Mouse (Mus musculus) stomach, embryonic 14.5 days (tissue): ENCODE data around the gene Bach2. TPM values are rescaled to one million over a fixed set of nuclear protein-coding genes. Genes with fewer than 3 reads are reported as not detected.
A peak's percentile ranks its signal among the peaks of the same experiment; 100 is the strongest.

Source experiments
- ATAC-seq: fragments of 200-750 bp; cut with Nextera tagmentation; 2 replicates; pipeline ENCODE4 v1.8.0; 2017; ENCODE audit warnings: low read depth, moderate TSS enrichment; ENCODE audit not compliant: insufficient number of reproducible peaks, insufficient read depth, low FRiP score
- H3K27ac ChIP-seq: fragments of 300-500 bp; sonication (generic); 2 replicates; pipeline ENCODE4 v1.5.1; 2014; ENCODE audit warnings: mild to moderate bottlenecking, low read length, moderate library complexity, mixed read lengths
- H3K27me3 ChIP-seq: fragments of 300-500 bp; sonication (generic); 2 replicates; pipeline ENCODE4 v1.6.1; 2014; ENCODE audit warnings: low read length, control low read depth, mixed read lengths; ENCODE audit not compliant: control insufficient read depth, insufficient read depth
- H3K36me3 ChIP-seq: fragments of 300-500 bp; sonication (generic); 2 replicates; pipeline ENCODE4 v1.6.1; 2014; ENCODE audit warnings: mild to moderate bottlenecking, control low read depth, low read length, moderate library complexity, mixed read lengths; ENCODE audit not compliant: control insufficient read depth, insufficient read depth
- H3K4me1 ChIP-seq: fragments of 300-500 bp; sonication (generic); 2 replicates; pipeline ENCODE4 v1.6.1; 2014; ENCODE audit warnings: low read length, control low read depth, mixed read lengths; ENCODE audit not compliant: control insufficient read depth, insufficient read depth
- H3K4me2 ChIP-seq: fragments of 300-500 bp; sonication (generic); replicated peaks from 2 replicates; pipeline ENCODE4 v1.6.1; 2014; ENCODE audit warnings: low read depth, low read length, control low read depth
- H3K4me3 ChIP-seq: fragments of 300-500 bp; sonication (generic); 2 replicates; pipeline ENCODE4 v1.5.1; 2014; ENCODE audit warnings: low read depth, low read length, control low read depth
- H3K9ac ChIP-seq: fragments of 300-500 bp; sonication (generic); replicated peaks from 2 replicates; pipeline ENCODE4 v1.6.1; 2014; ENCODE audit warnings: low read depth, mild to moderate bottlenecking, control low read depth, low read length, moderate library complexity, mixed read lengths
- H3K9me3 ChIP-seq: fragments of 300-500 bp; sonication (generic); 2 replicates; pipeline ENCODE4 v1.6.1; 2016; ENCODE audit warnings: low read depth, low read length, control low read depth; ENCODE audit not compliant: control insufficient read depth
- WGBS: fragments of 180-500 bp; shearing (Covaris S2); extraction: QIAGEN DNeasy Blood & Tissue Kit; methylation state at CpG from one replicate; pipeline ENCODE4 v1.1.7; 2014; 5-methylcytosine and 5-hydroxymethylcytosine counted together
- polyA plus RNA-seq: library from polyadenylated mRNA; unstranded; fragments of >200 nt; fragmentation: Nextera tagmentation; extraction: Ambion mirVana; gene quantifications from 2 replicates; pipeline ENCODE4 v1.2.1, GENCODE M21; 2014

Gene Bach2
- polyA plus RNA-seq, 1 experiment from 2014 or later, result 8.4 TPM

DNA sequence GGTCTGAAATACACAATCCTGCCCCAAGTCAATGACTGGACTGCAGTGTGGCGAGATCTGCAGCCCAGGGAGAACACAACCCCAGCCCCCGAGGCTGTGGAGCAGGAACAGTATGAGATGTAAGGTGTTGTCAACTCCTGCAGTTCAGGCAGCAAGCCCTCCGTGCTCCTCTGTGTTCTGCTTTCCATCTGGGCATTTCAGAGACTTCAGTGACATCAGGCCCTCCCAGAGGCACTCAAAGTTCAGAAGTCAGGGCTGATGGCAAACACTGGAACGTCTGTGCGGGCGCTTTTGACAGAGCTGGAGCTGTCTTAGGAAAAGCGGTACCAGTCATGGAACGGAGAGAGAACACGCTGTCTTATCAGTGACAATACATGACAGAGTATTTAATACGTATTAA, 4.9 kb downstream of the Bach2 start:
- Histone ChIP-seq H3K4me3 (no peak overlapping the region), H3K27ac (no peak overlapping the region)
- 22% methylated on average over 10 of the region's 10 CpGs for WGBS

DNA sequence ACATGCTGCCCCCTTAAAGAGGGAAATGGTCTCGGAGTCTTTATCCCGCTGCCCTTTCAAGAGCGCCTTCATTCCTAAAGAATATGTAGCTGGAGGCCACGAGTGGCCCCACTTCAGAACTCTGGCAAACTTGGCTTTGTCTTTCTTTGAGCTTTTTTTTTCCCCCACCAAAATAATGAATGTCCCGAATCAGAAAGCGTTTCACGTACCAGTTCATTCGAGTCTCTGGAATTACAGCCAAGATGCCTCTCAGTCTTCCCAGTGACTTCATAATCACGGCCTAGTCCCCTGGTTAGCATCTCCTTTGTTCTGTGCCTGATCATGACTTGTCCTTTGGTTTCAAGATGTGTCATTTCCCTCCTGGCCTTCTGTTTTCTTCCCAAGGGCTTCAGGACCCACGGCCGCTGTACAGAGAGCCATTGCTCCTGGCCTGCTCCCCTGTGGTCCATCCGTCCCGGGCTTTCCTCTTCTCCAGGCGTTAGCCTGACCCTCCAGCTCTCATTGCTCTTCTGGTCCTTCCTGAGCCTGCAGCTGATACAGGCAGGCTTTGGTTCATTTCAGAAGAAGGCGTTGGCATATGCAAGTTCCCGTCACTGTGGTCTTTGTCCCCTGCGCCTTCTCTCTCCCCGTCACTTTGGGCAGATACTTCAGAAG, 5.6 kb downstream of the Bach2 start:
- Histone ChIP-seq H3K9me3 (no peaks in the 10 kb centered on the region), H3K9ac (no peak overlapping the region), H3K36me3 (no peaks in the 10 kb centered on the region), H3K4me3 (no peak overlapping the region), H3K4me2 (no peak overlapping the region), H3K27ac (no peak overlapping the region), H3K4me1 (peaks cover 30% of the 10 kb centered on the region), H3K27me3 (no peaks in the 10 kb centered on the region; the same call in 1 of the 2 replicates)
- no peak for ATAC-seq
- WGBS, result 58% methylated on average over 18 of the region's 18 CpGs

More for the DNA sequence above, 4.9 kb downstream of the Bach2 start:
- ATAC-seq, result no peak
- H3K4me2 ChIP-seq, result no peak overlapping the region
- peaks cover 30% of the 10 kb centered on the region for H3K4me1 ChIP-seq
- H3K9me3 ChIP-seq, result no peaks in the 10 kb centered on the region
- H3K36me3 ChIP-seq, result no peaks in the 10 kb centered on the region
- H3K27me3 ChIP-seq, result no peaks in the 10 kb centered on the region; the same call in 1 of the 2 replicates
- no peak overlapping the region for H3K9ac ChIP-seq

DNA sequence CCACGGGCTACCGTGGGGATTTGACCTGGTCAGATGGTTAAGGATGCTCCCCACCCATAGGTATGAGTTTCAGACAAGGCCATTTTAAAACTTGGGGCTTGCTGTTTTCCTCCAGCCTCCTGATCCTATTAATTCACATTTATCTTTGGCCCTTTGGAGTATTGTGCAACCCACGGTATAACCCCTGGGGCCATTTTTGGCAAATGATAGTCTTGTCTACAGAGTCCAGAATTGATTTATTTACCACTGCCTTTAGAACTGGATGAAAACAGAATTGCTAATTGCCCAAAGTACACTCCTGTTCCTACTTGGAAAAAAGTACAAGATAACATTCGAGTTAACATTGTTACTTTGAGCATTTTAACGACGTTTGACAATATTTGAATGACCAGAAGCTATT, 7.0 kb downstream of the Bach2 start:
- ATAC-seq, result no peak
- no peak overlapping the region for H3K4me3 ChIP-seq
- no peaks in the 10 kb centered on the region for H3K9me3 ChIP-seq
- no peak overlapping the region for H3K9ac ChIP-seq
- no peak overlapping the region for H3K27ac ChIP-seq
- H3K36me3 ChIP-seq, result no peaks in the 10 kb centered on the region
- H3K27me3 ChIP-seq, result no peaks in the 10 kb centered on the region; the same call in 1 of the 2 replicates
- 88% methylated on average over 6 of the region's 6 CpGs for WGBS
- H3K4me1 ChIP-seq, result peaks cover 32% of the 10 kb centered on the region
- no peak overlapping the region for H3K4me2 ChIP-seq

DNA sequence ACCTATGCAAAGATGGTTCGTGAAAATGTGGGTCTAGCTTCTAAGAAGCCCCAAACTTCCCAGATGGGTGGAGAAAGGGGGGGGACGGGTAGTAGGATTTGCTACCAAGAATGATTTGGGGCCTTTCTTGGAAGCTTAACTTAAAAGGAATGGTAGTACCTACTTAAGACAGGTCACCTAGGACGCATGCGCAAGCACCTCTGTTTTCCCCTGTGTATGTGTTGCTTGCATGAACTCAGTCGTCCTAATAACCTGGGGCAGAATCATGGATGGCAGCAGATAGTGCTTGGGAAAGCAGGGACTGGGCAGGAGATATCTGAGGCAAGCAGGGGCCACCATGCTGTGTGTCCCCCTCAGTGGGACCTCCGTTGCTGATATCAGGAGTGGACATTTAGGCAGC, 7.4 kb downstream of the Bach2 start:
- Histone ChIP-seq H3K9ac (no peak overlapping the region), H3K4me1 (peaks cover 30% of the 10 kb centered on the region; the same call in 1 of the 2 replicates), H3K4me2 (no peak overlapping the region), H3K9me3 (no peaks in the 10 kb centered on the region), H3K36me3 (no peaks in the 10 kb centered on the region), H3K27ac (no peak overlapping the region), H3K27me3 (no peaks in the 10 kb centered on the region; the same call in 1 of the 2 replicates), H3K4me3 (no peak overlapping the region)
- 85% methylated on average over 6 of the region's 6 CpGs for WGBS
- ATAC-seq, result no peak

DNA sequence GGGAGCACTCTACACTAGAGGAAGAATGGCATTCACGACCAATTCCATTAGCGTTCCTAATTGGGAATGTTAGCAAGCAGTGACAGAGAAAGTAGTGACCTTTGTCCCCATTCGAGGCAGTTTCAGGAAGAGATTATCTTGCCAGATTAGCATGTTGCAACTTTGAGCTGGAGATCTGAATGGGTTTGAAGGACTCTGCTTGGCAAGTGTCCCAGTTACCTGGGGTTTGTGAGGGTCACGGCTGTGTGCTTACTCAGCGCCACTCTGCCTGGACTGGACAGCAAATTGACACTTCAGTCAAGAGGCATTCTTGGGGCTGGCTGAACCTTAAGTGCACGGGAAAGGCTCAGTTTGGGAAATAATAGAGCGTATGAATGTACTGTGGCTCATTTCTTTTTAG, 8.2 kb downstream of the Bach2 start:
- Histone ChIP-seq H3K9me3 (no peaks in the 10 kb centered on the region), H3K4me1 (peaks cover 32% of the 10 kb centered on the region; the same call in 1 of the 2 replicates), H3K27ac (no peak overlapping the region), H3K36me3 (no peaks in the 10 kb centered on the region), H3K4me2 (no peak overlapping the region), H3K9ac (no peak overlapping the region), H3K27me3 (no peaks in the 10 kb centered on the region), H3K4me3 (no peak overlapping the region)
- ATAC-seq, result no peak
- WGBS, result 28% methylated on average over 7 of the region's 7 CpGs

DNA sequence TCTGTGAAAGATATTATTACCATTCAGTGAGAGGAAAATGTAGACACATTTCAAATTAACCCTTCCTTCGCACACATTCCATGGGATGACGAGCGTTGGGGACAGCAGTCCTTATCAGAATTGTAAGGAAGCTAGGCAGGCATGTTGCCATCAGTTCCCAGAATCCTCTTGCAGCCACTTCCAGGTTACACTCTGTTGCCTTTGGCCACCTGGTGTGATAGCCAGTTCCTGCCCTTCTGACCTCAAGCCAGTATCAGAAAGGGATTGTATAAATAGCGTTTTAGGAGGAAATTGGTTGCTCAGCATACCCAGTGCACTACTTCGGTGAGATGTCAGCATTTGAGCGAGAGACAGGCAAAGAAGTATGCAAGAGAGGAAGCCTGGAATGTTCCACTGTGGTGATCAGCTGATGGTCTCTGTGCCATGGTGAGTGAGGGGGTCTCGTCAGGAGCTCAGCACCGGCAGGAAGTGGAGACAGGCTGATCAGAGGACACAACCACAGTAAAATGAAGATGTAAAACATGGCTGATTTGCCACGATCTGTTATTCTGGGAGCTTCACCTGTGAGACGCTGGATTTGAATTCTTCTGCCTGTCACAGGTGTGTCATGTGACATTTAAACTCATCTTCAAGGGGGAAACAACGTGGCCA, 9.0 kb downstream of the Bach2 start:
- Histone ChIP-seq H3K4me3 (no peak overlapping the region), H3K9ac (no peak overlapping the region), H3K27ac (no peak overlapping the region), H3K9me3 (no peaks in the 10 kb centered on the region), H3K4me1 (peaks cover 29% of the 10 kb centered on the region; the same call in 1 of the 2 replicates), H3K36me3 (no peaks in the 10 kb centered on the region), H3K4me2 (no peak overlapping the region), H3K27me3 (no peaks in the 10 kb centered on the region)
- ATAC-seq, result no peak
- WGBS, result 67% methylated on average over 11 of the region's 11 CpGs

DNA sequence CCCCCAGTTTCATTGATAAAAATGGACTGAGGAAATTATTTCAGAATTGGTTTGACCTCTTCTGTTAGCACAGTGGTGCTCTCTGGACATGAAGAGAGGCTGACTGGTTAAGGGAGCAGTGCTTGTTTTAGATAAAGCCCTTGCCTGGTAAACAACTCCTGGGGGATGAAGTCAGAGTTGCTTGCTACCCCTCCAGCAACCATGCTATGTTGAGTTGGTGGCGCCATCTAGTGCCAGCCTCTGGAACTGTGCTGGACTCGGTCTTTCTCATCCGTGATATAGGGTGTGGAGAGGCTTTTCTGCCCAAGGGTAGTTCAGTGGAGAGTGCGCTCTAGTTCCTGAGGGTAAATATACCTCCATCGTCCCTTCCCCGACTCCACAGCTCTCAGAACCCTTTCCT, 9.6 kb downstream of the Bach2 start:
- peak; percentile 57; the same call in 1 of the 2 replicates for ATAC-seq

DNA sequence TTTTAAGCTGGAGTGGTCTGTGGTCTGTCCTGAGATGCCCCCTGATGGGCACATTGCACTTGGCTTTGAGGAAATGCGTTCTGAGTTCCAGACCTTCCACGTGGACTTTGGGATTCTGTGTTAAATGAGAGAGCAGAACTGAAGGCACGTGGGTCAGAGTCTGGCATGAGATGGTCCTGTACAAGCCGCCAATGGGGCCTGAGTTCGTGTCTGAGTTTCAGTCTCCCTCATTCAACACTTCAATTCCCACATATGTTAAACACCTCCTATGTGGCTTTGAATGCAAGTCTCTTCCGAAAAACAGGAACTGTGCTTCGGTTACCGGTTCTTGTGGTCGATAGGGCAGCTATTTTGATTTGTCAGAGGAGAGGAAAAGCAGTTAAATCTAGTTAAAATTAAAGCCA, 10.4 kb downstream of the Bach2 start:
- ATAC-seq, result no peak
- Histone ChIP-seq H3K27ac (no peak overlapping the region), H3K9ac (no peak overlapping the region), H3K27me3 (no peaks in the 10 kb centered on the region), H3K4me2 (no peak overlapping the region), H3K4me3 (no peak overlapping the region), H3K4me1 (peaks cover 25% of the 10 kb centered on the region; the same call in 1 of the 2 replicates), H3K36me3 (no peaks in the 10 kb centered on the region), H3K9me3 (no peaks in the 10 kb centered on the region)
- WGBS, result 75% methylated on average over 9 of the region's 9 CpGs

More for the DNA sequence above, 9.6 kb downstream of the Bach2 start:
- H3K4me3 ChIP-seq, result no peak overlapping the region
- WGBS, result 42% methylated on average over 6 of the region's 6 CpGs
- H3K4me2 ChIP-seq, result no peak overlapping the region
- H3K27ac ChIP-seq, result no peak overlapping the region
- H3K27me3 ChIP-seq, result no peaks in the 10 kb centered on the region
- H3K9me3 ChIP-seq, result no peaks in the 10 kb centered on the region
- H3K4me1 ChIP-seq, result peaks cover 29% of the 10 kb centered on the region; the same call in 1 of the 2 replicates
- H3K9ac ChIP-seq, result no peak overlapping the region
- no peaks in the 10 kb centered on the region for H3K36me3 ChIP-seq
